Mouse (Mus musculus): ENCODE measurements around the gene Olfr811. TPM values are rescaled to one million over a fixed set of nuclear protein-coding genes. Genes with fewer than 3 reads are reported as not detected.

Olfr811 gene
- polyA plus RNA-seq, 1 experiment from 2014 or later: not detected

Other genes starting within 250 kb of the Olfr811 start
- gene Olfr794, start 236.7 kb downstream of the Olfr811 start, polyA plus RNA-seq (2014; fragmentation: Nextera tagmentation; extraction: Ambion mirVana): not detected in 2 replicates
- 0.07 TPM in 1 of 2 replicates, not detected in the other for gene Olfr796, start 191.8 kb downstream of the Olfr811 start, polyA plus RNA-seq (2014; fragmentation: Nextera tagmentation; extraction: Ambion mirVana)
- not detected in 2 replicates for gene Olfr798, start 176.5 kb downstream of the Olfr811 start, polyA plus RNA-seq (2014; fragmentation: Nextera tagmentation; extraction: Ambion mirVana)
- not detected in 2 replicates for gene Olfr799, start 166.9 kb downstream of the Olfr811 start, polyA plus RNA-seq (2014; fragmentation: Nextera tagmentation; extraction: Ambion mirVana)
- gene Olfr800, start 146.7 kb downstream of the Olfr811 start, polyA plus RNA-seq (2014; fragmentation: Nextera tagmentation; extraction: Ambion mirVana): not detected in 2 replicates
- gene Olfr801, start 130.5 kb downstream of the Olfr811 start, polyA plus RNA-seq (2014; fragmentation: Nextera tagmentation; extraction: Ambion mirVana): not detected in 2 replicates
- not detected in 2 replicates for gene Olfr802, start 116.2 kb downstream of the Olfr811 start, polyA plus RNA-seq (2014; fragmentation: Nextera tagmentation; extraction: Ambion mirVana)
- not detected in 2 replicates for gene Olfr803, start 110.1 kb downstream of the Olfr811 start, polyA plus RNA-seq (2014; fragmentation: Nextera tagmentation; extraction: Ambion mirVana)
- not detected in 2 replicates for gene Olfr804, start 101.2 kb downstream of the Olfr811 start, polyA plus RNA-seq (2014; fragmentation: Nextera tagmentation; extraction: Ambion mirVana)
- gene Olfr805, start 75.0 kb downstream of the Olfr811 start, polyA plus RNA-seq (2014; fragmentation: Nextera tagmentation; extraction: Ambion mirVana): not detected in 2 replicates
- not detected in 2 replicates for gene Olfr806, start 62.5 kb downstream of the Olfr811 start, polyA plus RNA-seq (2014; fragmentation: Nextera tagmentation; extraction: Ambion mirVana)
- not detected in 2 replicates for gene Olfr807, start 46.6 kb downstream of the Olfr811 start, polyA plus RNA-seq (2014; fragmentation: Nextera tagmentation; extraction: Ambion mirVana)
- gene Olfr808, start 38.9 kb downstream of the Olfr811 start, polyA plus RNA-seq (2014; fragmentation: Nextera tagmentation; extraction: Ambion mirVana): not detected in 2 replicates
- not detected in 2 replicates for gene Olfr809, start 29.8 kb downstream of the Olfr811 start, polyA plus RNA-seq (2014; fragmentation: Nextera tagmentation; extraction: Ambion mirVana)
- gene Olfr810, start 9.5 kb downstream of the Olfr811 start, polyA plus RNA-seq (2014; fragmentation: Nextera tagmentation; extraction: Ambion mirVana): not detected in 2 replicates
- gene Olfr812, start 41.7 kb upstream of the Olfr811 start, polyA plus RNA-seq (2014; fragmentation: Nextera tagmentation; extraction: Ambion mirVana): not detected in 2 replicates
- gene Olfr813, start 51.0 kb upstream of the Olfr811 start, polyA plus RNA-seq (2014; fragmentation: Nextera tagmentation; extraction: Ambion mirVana): not detected in 2 replicates
- gene Olfr814, start 75.5 kb upstream of the Olfr811 start, polyA plus RNA-seq (2014; fragmentation: Nextera tagmentation; extraction: Ambion mirVana): not detected in 2 replicates
- not detected in 2 replicates for gene Olfr815, start 101.5 kb upstream of the Olfr811 start, polyA plus RNA-seq (2014; fragmentation: Nextera tagmentation; extraction: Ambion mirVana)
- gene Olfr816, start 111.2 kb upstream of the Olfr811 start, polyA plus RNA-seq (2014; fragmentation: Nextera tagmentation; extraction: Ambion mirVana): not detected in 2 replicates
- not detected in 2 replicates for gene Olfr818, start 144.7 kb upstream of the Olfr811 start, polyA plus RNA-seq (2014; fragmentation: Nextera tagmentation; extraction: Ambion mirVana)
- not detected in 2 replicates for gene Olfr819, start 162.9 kb upstream of the Olfr811 start, polyA plus RNA-seq (2014; fragmentation: Nextera tagmentation; extraction: Ambion mirVana)
- gene Olfr247, start 171.7 kb upstream of the Olfr811 start, polyA plus RNA-seq (2014; fragmentation: Nextera tagmentation; extraction: Ambion mirVana): not detected in 2 replicates
- not detected in 2 replicates for gene Gm10310, start 180.7 kb upstream of the Olfr811 start, polyA plus RNA-seq (2014; fragmentation: Nextera tagmentation; extraction: Ambion mirVana)
- not detected in 2 replicates for gene Olfr820, start 208.2 kb upstream of the Olfr811 start, polyA plus RNA-seq (2014; fragmentation: Nextera tagmentation; extraction: Ambion mirVana)
- not detected in 2 replicates for gene Olfr821, start 226.0 kb upstream of the Olfr811 start, polyA plus RNA-seq (2014; fragmentation: Nextera tagmentation; extraction: Ambion mirVana)

Measured in neural tube, embryonic 11.5 days (tissue).